Mouse (Mus musculus): ENCODE measurements around the gene Sept11. TPM values are rescaled to one million over a fixed set of nuclear protein-coding genes. Genes with fewer than 3 reads are reported as not detected.

Gene Sept11
- polyA plus RNA-seq, 1 experiment, result 102 TPM

DNA sequence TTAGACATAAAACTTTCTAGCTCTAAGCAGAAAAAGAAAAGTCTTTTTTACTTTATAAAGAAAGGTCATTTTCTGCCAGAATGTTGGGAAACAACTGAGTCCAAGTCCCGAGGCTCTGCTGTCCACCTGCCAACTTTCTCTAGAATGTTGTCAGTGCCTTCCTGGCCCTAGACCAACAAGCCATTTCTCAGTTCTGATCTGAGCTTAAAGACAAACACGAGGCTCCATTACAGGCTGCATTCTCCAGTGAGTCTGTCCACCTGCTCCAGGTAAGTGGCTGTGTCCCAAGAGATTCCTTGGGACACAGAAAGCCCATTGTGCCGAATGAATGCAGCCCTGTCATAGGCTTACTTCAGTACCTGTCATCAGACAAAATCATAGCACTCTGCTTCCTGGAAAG, 128.4 kb downstream of the Sept11 start:
- no peak overlapping the region for H3K4me3 ChIP-seq (ENCODE audit: insufficient read depth, poor library complexity, severe bottlenecking)
- H3K79me3 ChIP-seq (ENCODE audit: low read depth), result no peaks in the 10 kb centered on the region
- no peaks in the 10 kb centered on the region for H3K36me3 ChIP-seq (ENCODE audit: control insufficient read depth, insufficient read depth)
- no peak overlapping the region for H3ac ChIP-seq (ENCODE audit: control insufficient read depth, insufficient read length, low read depth)
- peaks cover 5% of the 10 kb centered on the region for H3K27me3 ChIP-seq (ENCODE audit: control insufficient read depth, insufficient read depth, insufficient read length)
- TF ChIP-seq USF1 (IDR thresholded peaks at IDR 0.05; ENCODE audit: low read depth) (no peak), MAX (IDR thresholded peaks at IDR 0.05) (no peak), MYOG (IDR thresholded peaks at IDR 0.05; ENCODE audit: control insufficient read depth, extremely low read depth, insufficient read length) (no peak), CTCF (IDR thresholded peaks at IDR 0.05; ENCODE audit: control insufficient read depth, insufficient read depth, insufficient read length) (no peak), MYOD1 (IDR thresholded peaks at IDR 0.05; ENCODE audit: control insufficient read depth, insufficient read length, low read depth) (no peak), FOSL1 (IDR thresholded peaks at IDR 0.05; ENCODE audit: insufficient read depth, low read length, poor library complexity, severe bottlenecking) (no peak), CEBPB (IDR thresholded peaks at IDR 0.05; ENCODE audit: low read depth) (no peak)
- H3K79me2 ChIP-seq (ENCODE audit: control insufficient read depth, insufficient read depth), result no peaks in the 10 kb centered on the region

DNA sequence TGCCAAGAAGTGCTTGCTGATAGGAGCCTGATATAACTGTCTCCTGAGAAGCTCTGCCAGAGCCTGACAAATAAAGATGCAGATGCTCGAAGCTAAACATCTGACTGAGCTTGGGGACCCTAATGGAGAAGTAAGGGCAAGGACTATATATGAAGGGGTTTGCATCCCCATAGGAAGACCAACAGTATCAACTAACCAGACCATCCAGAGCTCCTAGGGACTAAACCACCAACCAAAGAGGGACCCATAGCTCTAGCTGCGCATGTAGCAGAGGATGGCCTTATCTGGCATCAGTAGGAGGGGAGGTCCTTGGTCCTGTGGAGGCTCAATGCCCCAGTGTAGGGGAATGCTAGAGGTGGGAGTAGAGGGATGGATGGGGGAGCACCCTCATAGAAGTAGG, 131.3 kb downstream of the Sept11 start:
- Histone ChIP-seq H3K79me3 (ENCODE audit: low read depth) (no peaks in the 10 kb centered on the region), H3K79me2 (ENCODE audit: control insufficient read depth, insufficient read depth) (no peaks in the 10 kb centered on the region), H3ac (ENCODE audit: control insufficient read depth, insufficient read length, low read depth) (no peak overlapping the region), H3K27me3 (ENCODE audit: control insufficient read depth, insufficient read depth, insufficient read length) (peaks cover 5% of the 10 kb centered on the region), H3K36me3 (ENCODE audit: control insufficient read depth, insufficient read depth) (no peaks in the 10 kb centered on the region), H3K4me3 (ENCODE audit: insufficient read depth, poor library complexity, severe bottlenecking) (no peak overlapping the region)
- no peak for TF ChIP-seq USF1 (IDR thresholded peaks at IDR 0.05; ENCODE audit: low read depth)
- no peak for TF ChIP-seq MAX (IDR thresholded peaks at IDR 0.05)
- TF ChIP-seq MYOD1 (IDR thresholded peaks at IDR 0.05; ENCODE audit: control insufficient read depth, insufficient read length, low read depth), result no peak
- no peak for TF ChIP-seq CTCF (IDR thresholded peaks at IDR 0.05; ENCODE audit: control insufficient read depth, insufficient read depth, insufficient read length)
- no peak for TF ChIP-seq MYOG (IDR thresholded peaks at IDR 0.05; ENCODE audit: control insufficient read depth, extremely low read depth, insufficient read length)
- no peak for TF ChIP-seq CEBPB (IDR thresholded peaks at IDR 0.05; ENCODE audit: low read depth)
- TF ChIP-seq FOSL1 (IDR thresholded peaks at IDR 0.05; ENCODE audit: insufficient read depth, low read length, poor library complexity, severe bottlenecking), result no peak

Other genes starting within 250 kb of the Sept11 start
- gene Sowahb, start 48.4 kb upstream of the Sept11 start, polyA plus RNA-seq (2012; fragmentation: generic; extraction: Trizol), result 0.01 TPM
- gene Ccni, start 113.1 kb downstream of the Sept11 start, polyA plus RNA-seq (2012; fragmentation: generic; extraction: Trizol), result 82.3 TPM
- not detected for gene 2010109A12Rik, start 113.1 kb downstream of the Sept11 start, polyA plus RNA-seq (2012; fragmentation: generic; extraction: Trizol)
- gene Ccng2, start 173.8 kb downstream of the Sept11 start, polyA plus RNA-seq (2012; fragmentation: generic; extraction: Trizol), result 6.3 TPM